Mouse (Mus musculus) myocyte (in vitro differentiated cells): Measurements from ENCODE around the gene Olfm4. TPM values are rescaled to one million over a fixed set of nuclear protein-coding genes. Genes with fewer than 3 reads are reported as not detected.

Experiments
- H3K27me3 ChIP-seq: one replicate; pipeline ENCODE4 v1.6.1; 2011; ENCODE audit not compliant: control insufficient read depth, insufficient read depth, insufficient read length
- H3K36me3 ChIP-seq: one replicate; pipeline ENCODE4 v1.6.1; 2011; ENCODE audit not compliant: control insufficient read depth, insufficient read depth
- H3K4me2 ChIP-seq: one replicate; pipeline ENCODE4 v1.6.1; 2011; ENCODE audit warnings: low read depth, control low read depth
- H3K4me3 ChIP-seq: one replicate; pipeline ENCODE4 v1.5.1; 2011; ENCODE audit warnings: mild to moderate bottlenecking, control low read depth, moderate library complexity
- H3K79me2 ChIP-seq: one replicate; pipeline ENCODE4 v1.6.1; 2011; ENCODE audit not compliant: control insufficient read depth, insufficient read depth
- H3ac ChIP-seq: one replicate; pipeline ENCODE4 v1.6.1; 2011; ENCODE audit not compliant: control insufficient read depth, insufficient read length
- CEBPB ChIP-seq: IDR thresholded peaks from 2 replicates; pipeline ENCODE4 v1.6.1; 2011; ENCODE audit warnings: mild to moderate bottlenecking, moderate library complexity; ENCODE audit not compliant: poor library complexity, insufficient read depth, severe bottlenecking
- E2F4 ChIP-seq: IDR thresholded peaks from one replicate; pipeline ENCODE4 v1.6.1; 2011; ENCODE audit warnings: mild to moderate bottlenecking, control low read depth, moderate library complexity; ENCODE audit not compliant: insufficient read depth
- MAX ChIP-seq: IDR thresholded peaks from one replicate; pipeline ENCODE4 v1.6.1; 2011; ENCODE audit warnings: low read depth, mild to moderate bottlenecking, control low read depth
- MYOD1 ChIP-seq, 3 experiments: IDR thresholded peaks; one replicate each; pipeline ENCODE4 v1.6.1; 2011; ENCODE audit warnings: control low read depth in 2 of 3, low read depth in 2 of 3, mild to moderate bottlenecking in 2 of 3, moderate library complexity in 1 of 3; ENCODE audit not compliant: insufficient read length in 2 of 3, control insufficient read depth in 1 of 3
- MYOG ChIP-seq, 3 experiments: IDR thresholded peaks; one replicate each; pipeline ENCODE4 v1.6.1; 2011; ENCODE audit warnings: control low read depth in 2 of 3, low read depth in 2 of 3, mild to moderate bottlenecking in 2 of 3; ENCODE audit not compliant: insufficient read length in 2 of 3, control insufficient read depth in 1 of 3, insufficient read depth in 1 of 3
- POLR2A ChIP-seq: IDR thresholded peaks from one replicate; pipeline ENCODE4 v1.6.1; 2011; ENCODE audit warnings: low read depth, mild to moderate bottlenecking, control low read depth, moderate library complexity; ENCODE audit not compliant: insufficient read length
- POLR2AphosphoS2 ChIP-seq: IDR thresholded peaks from one replicate; pipeline ENCODE4 v1.6.1; 2011; ENCODE audit warnings: low read depth, control low read depth; ENCODE audit not compliant: insufficient read length
- REST ChIP-seq: IDR thresholded peaks from one replicate; pipeline ENCODE4 v1.6.1; 2011; ENCODE audit warnings: mild to moderate bottlenecking, control low read depth, moderate library complexity; ENCODE audit not compliant: insufficient read depth, insufficient read length
- SRF ChIP-seq: IDR thresholded peaks from one replicate; pipeline ENCODE4 v1.6.1; 2011; ENCODE audit warnings: low read depth; ENCODE audit not compliant: control insufficient read depth, insufficient read length
- TCF12 ChIP-seq: IDR thresholded peaks from one replicate; pipeline ENCODE4 v1.6.1; 2011; ENCODE audit warnings: mild to moderate bottlenecking, control low read depth; ENCODE audit not compliant: poor library complexity, insufficient read depth, severe bottlenecking
- TCF3 ChIP-seq: IDR thresholded peaks from one replicate; pipeline ENCODE4 v1.6.1; 2011; ENCODE audit warnings: low read depth, control low read depth; ENCODE audit not compliant: insufficient read length
- USF1 ChIP-seq: IDR thresholded peaks from one replicate; pipeline ENCODE4 v1.6.1; 2011; ENCODE audit warnings: low read depth, mild to moderate bottlenecking, control low read depth, moderate library complexity
- polyA plus RNA-seq: library from polyadenylated mRNA; unstranded; fragments of >200 nt; fragmentation: generic; extraction: Trizol; gene quantifications from one replicate; pipeline ENCODE4 v1.2.1, GENCODE M21; 2012; ENCODE audit warnings: missing spikeins

Gene Olfm4
- polyA plus RNA-seq = not detected

GRCm38 (mm10) chr14:79983781-79984180 is at the start of gene Olfm4:
Gene Olfm4 (plus strand): TSS chr14:79984081.
- Histone ChIP-seq H3K27me3 (no peaks in the 10 kb centered on the region), H3K4me3 (no peak within 1 kb of the TSS), H3K36me3 (no peaks in the 10 kb centered on the region), H3K79me2 (no peaks in the 10 kb centered on the region), H3ac (no peak within 1 kb of the TSS), H3K4me2 (no peak within 1 kb of the TSS)
- TF ChIP-seq TCF3 (no peak), POLR2A (no peak), MYOG (IDR thresholded peaks at IDR 0.05; ENCODE audit: control insufficient read depth in 1 of 3, insufficient read depth in 1 of 3, insufficient read length in 2 of 3, low read depth in 2 of 3) (no peak), TCF12 (no peak), CEBPB (no peak), MYOD1 (IDR thresholded peaks at IDR 0.05; ENCODE audit: control insufficient read depth in 1 of 3, insufficient read length in 2 of 3, low read depth in 2 of 3) (no peak), MAX (no peak), SRF (no peak), E2F4 (no peak), USF1 (no peak), REST (no peak), POLR2AphosphoS2 (no peak)

- Histone ChIP-seq H3ac (no peak overlapping the region), H3K4me3 (no peak overlapping the region), H3K27me3 (no peaks in the 10 kb centered on the region), H3K79me2 (no peaks in the 10 kb centered on the region), H3K36me3 (no peaks in the 10 kb centered on the region), H3K4me2 (no peak overlapping the region)
- TF ChIP-seq MAX (no peak), MYOD1 (IDR thresholded peaks at IDR 0.05; ENCODE audit: control insufficient read depth in 1 of 3, insufficient read length in 2 of 3, low read depth in 2 of 3) (no peak), MYOG (IDR thresholded peaks at IDR 0.05; ENCODE audit: control insufficient read depth in 1 of 3, insufficient read depth in 1 of 3, insufficient read length in 2 of 3, low read depth in 2 of 3) (no peak), TCF3 (no peak), CEBPB (no peak), TCF12 (no peak), USF1 (no peak), REST (no peak), POLR2AphosphoS2 (no peak), SRF (no peak), POLR2A (no peak), E2F4 (no peak)
These were observed 49.5 kb upstream of the Olfm4 start for GRCm38 (mm10) chr14:79934426-79934825.

DNA sequence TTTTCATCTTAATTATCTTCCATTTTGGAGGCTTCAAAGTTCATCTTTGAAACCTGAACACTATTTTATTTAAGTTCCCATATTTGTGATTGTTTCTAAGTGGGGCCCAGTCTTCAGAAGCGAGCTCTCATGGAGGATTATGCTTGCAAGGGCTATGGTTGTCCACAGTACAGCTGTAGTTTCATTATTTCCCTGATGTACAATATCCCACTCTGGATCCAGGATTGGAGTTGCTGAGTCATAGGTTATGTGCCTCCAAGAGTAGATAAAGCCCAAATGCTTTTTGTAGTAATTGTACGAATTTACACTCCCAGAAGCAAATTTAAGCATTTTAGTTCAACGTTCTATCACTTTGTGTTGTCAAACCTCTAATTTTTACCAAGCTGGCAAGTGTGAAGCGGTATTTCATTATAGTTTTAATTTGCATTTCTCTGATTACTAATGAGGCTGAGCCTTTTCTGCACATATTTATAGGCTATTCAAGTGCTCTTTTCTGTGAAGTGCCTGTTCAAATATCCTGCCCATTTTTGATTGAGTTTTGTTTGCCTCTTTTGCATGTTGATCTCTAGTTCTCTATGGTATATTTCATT is 46.9 kb upstream of the Olfm4 start:
- no peak overlapping the region for H3ac ChIP-seq
- TF ChIP-seq USF1 = no peak
- TF ChIP-seq E2F4 = no peak
- TF ChIP-seq TCF12 = no peak
- no peak for TF ChIP-seq POLR2AphosphoS2
- TF ChIP-seq MYOD1 (IDR thresholded peaks at IDR 0.05; ENCODE audit: control insufficient read depth in 1 of 3, insufficient read length in 2 of 3, low read depth in 2 of 3) = no peak
- TF ChIP-seq CEBPB = no peak
- no peak for TF ChIP-seq MYOG (IDR thresholded peaks at IDR 0.05; ENCODE audit: control insufficient read depth in 1 of 3, insufficient read depth in 1 of 3, insufficient read length in 2 of 3, low read depth in 2 of 3)
- TF ChIP-seq MAX = no peak
- no peaks in the 10 kb centered on the region for H3K79me2 ChIP-seq
- no peaks in the 10 kb centered on the region for H3K36me3 ChIP-seq
- no peak overlapping the region for H3K4me3 ChIP-seq
- no peak overlapping the region for H3K4me2 ChIP-seq
- no peaks in the 10 kb centered on the region for H3K27me3 ChIP-seq

DNA sequence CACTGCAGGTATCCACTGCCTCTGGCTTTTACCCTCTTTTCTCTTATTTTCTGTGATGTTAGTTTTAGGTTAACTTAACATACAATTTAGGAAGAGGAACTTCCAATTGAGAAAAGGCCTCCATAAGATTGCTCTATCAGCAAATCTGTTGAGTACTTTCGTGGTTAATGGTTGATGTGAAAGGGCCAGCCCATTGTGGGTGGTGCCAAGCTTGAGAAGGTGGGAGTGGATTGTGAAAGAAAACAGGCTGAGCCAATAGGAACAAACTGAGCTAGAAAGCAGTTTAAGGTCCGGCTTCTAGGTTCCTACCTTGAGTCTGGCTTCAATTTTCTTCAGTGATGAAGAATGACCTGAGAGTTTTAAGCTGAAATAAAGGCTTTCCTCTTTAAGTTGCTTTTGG is 38.0 kb upstream of the Olfm4 start:
- no peaks in the 10 kb centered on the region for H3K79me2 ChIP-seq
- no peak overlapping the region for H3K4me2 ChIP-seq
- no peaks in the 10 kb centered on the region for H3K36me3 ChIP-seq
- TF ChIP-seq CEBPB (no peak), MYOG (IDR thresholded peaks at IDR 0.05; ENCODE audit: control insufficient read depth in 1 of 3, insufficient read depth in 1 of 3, insufficient read length in 2 of 3, low read depth in 2 of 3) (no peak), POLR2A (no peak), TCF3 (no peak), TCF12 (no peak), E2F4 (no peak), MAX (no peak), USF1 (no peak), MYOD1 (IDR thresholded peaks at IDR 0.05; ENCODE audit: control insufficient read depth in 1 of 3, insufficient read length in 2 of 3, low read depth in 2 of 3) (no peak), SRF (no peak), REST (no peak), POLR2AphosphoS2 (no peak)
- no peak overlapping the region for H3K4me3 ChIP-seq
- H3K27me3 ChIP-seq = no peaks in the 10 kb centered on the region
- no peak overlapping the region for H3ac ChIP-seq

- Histone ChIP-seq H3K79me2 (no peaks in the 10 kb centered on the region), H3K4me3 (no peak overlapping the region), H3K27me3 (no peaks in the 10 kb centered on the region), H3ac (no peak overlapping the region), H3K36me3 (no peaks in the 10 kb centered on the region), H3K4me2 (no peak overlapping the region)
- TF ChIP-seq TCF12 = no peak
- no peak for TF ChIP-seq CEBPB
- no peak for TF ChIP-seq SRF
- TF ChIP-seq POLR2A = no peak
- no peak for TF ChIP-seq POLR2AphosphoS2
- TF ChIP-seq TCF3 = no peak
- TF ChIP-seq REST = no peak
- no peak for TF ChIP-seq MAX
- no peak for TF ChIP-seq USF1
- no peak for TF ChIP-seq MYOD1 (IDR thresholded peaks at IDR 0.05; ENCODE audit: control insufficient read depth in 1 of 3, insufficient read length in 2 of 3, low read depth in 2 of 3)
These were observed 28.2 kb upstream of the Olfm4 start for GRCm38 (mm10) chr14:79955678-79956077.
